Mouse (Mus musculus): ENCODE measurements around the gene Sppl3. TPM values are rescaled to one million over a fixed set of nuclear protein-coding genes. Genes with fewer than 3 reads are reported as not detected.

Gene Sppl3
- total RNA-seq (2023) = 10 to 100 TPM; 65.3 to 67.6 TPM

GRCm38 (mm10) chr5:115010577-115011216, at the start of gene Sppl3:
TSS of gene Sppl3 (plus strand) at chr5:115011137.

DNA sequence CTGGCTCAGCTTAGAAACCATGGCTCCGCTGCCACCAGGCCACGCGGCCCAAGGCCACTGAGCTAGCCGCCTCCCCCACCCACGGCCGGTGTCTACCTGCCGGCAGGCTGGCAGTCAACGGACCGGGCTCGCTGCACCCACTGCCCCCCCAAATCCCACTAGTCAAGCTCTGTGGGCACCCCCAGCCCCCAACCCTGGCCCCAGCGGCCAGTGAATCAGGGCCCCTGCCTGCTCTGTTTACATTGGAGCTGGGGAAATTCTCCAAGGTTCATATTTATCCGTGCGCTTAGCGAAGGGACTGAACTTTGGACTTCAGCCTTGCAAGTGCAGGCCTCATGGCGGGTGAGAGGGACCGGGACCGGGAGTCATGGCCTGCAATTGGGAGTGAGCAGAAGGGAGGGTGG, 40.1 kb upstream of the Sppl3 start, which contains the start of gene Hnf1a:
Gene Hnf1a (minus strand): TSS at position 271 of the 404 bp plus-strand sequence.

DNA sequence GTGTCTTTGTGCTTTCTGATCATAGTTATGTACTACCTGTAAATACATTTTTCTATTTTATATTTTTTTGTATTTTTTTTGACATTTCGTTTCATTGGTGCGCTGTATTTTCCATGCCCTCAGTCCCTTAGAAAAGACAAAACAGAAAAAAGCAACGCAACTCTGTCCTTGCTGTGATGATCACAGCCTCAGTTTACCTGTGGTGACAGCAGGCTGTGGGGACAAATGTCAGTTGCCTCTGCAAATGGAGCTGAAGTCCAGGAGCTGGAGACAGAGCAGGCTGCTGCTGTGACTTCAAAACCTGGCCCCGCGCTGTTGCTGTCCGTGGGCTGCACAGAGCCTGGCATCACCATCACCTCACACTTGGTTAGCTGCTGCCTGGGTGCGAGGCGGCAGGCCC, 87.3 kb downstream of the Sppl3 start, which contains the start of gene Gm10401:
Gene Gm10401 (minus strand): TSS at position 101 of the 400 bp plus-strand sequence.

GRCm38 (mm10) chr5:115118961-115119570, 108.1 kb downstream of the Sppl3 start, which contains the start of gene Acads:
TSS of gene Acads (minus strand) at chr5:115119346.

DNA sequence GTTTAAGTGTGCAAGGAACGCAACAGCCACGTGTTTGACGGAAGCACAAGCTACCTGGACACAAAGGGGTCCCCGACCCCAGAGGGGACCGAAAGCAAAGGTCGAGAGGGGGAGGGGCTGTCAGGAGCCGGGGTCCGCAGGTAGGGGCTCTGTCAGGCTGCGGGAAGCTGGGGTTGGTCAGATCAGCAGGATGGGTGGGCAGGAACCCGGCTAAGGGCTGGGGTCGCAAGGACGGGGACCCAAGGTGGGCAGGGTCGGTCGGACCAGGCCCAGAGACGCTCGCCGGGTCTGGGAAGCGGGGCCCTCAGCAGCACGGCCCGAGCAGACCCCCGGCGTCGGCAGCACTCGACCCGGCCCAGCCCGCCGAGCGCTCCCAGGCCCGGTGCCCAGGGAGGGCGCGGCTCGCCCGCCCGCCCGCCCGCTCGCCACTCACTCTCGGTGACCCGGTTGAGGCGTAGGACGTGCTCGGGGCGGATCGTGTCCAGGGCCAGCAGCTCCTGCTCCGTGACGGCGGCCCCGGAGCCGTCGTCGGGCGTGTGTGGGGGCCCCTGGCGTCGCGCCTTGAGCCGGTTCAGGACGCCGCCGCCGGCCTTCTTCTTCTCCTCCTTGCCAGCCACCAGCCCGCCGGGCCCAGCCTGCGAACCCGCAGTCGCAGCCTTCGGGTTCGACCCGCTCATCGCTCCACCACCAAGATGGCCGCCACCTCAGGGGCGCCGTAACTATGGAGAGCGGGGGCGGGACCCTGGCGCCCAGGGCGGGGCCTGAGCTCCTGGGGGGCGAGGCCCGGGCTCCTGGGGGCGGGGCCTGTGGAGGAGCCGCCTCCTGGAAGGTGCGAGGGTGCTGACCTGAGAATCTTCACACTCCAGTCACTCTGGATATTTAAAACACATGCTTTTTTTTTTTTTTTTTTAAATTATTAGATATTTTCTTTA, 123.6 kb downstream of the Sppl3 start, which contains the start of gene Unc119b:
Gene Unc119b (minus strand): TSS at position 742 of the 932 bp plus-strand sequence.

Other genes starting within 250 kb of the Sppl3 start
- gene Ankrd13a, start 236.5 kb upstream of the Sppl3 start, total RNA-seq (2023) = 100 to 1,000 TPM; 137 to 146 TPM
- 100 to 1,000 TPM; 177 to 195 TPM for gene Git2, start 235.6 kb upstream of the Sppl3 start, total RNA-seq (2023)
- gene 1500011B03Rik, start 187.7 kb upstream of the Sppl3 start, total RNA-seq (2023) = 10 to 100 TPM; 46.8 to 58.9 TPM
- not detected for gene 4930519G04Rik, start 157.5 kb upstream of the Sppl3 start, total RNA-seq (2023)
- not detected for gene Gm9936, start 152.5 kb upstream of the Sppl3 start, total RNA-seq (2023)
- 1 to 10 TPM; 4.9 to 9.6 TPM for gene Oasl2, start 114.2 kb upstream of the Sppl3 start, total RNA-seq (2023)
- gene Oasl1, start 87.9 kb upstream of the Sppl3 start, total RNA-seq (2023) = 1 to 10 TPM; 3.2 TPM
- gene 2210016L21Rik, start 69.0 kb upstream of the Sppl3 start, total RNA-seq (2023) = 10 to 100 TPM; 33.9 to 35.1 TPM
- not detected for gene Hnf1a, start 40.0 kb upstream of the Sppl3 start, total RNA-seq (2023)
- gene Gm10401, start 87.2 kb downstream of the Sppl3 start, total RNA-seq (2023) = not detected
- gene Acads, start 108.2 kb downstream of the Sppl3 start, total RNA-seq (2023) = 10 to 100 TPM; 28.8 to 33.1 TPM
- 10 to 100 TPM; 29.4 to 36.9 TPM for gene Unc119b, start 123.8 kb downstream of the Sppl3 start, total RNA-seq (2023)
- gene Mlec, start 147.0 kb downstream of the Sppl3 start, total RNA-seq (2023) = 10 to 100 TPM; 80.2 to 90.7 TPM
- 1 to 10 TPM in 1 of 2 experiments, not detected in 1; 1.0 TPM for gene Cabp1, start 183.2 kb downstream of the Sppl3 start, total RNA-seq (2023)
- 10 to 100 TPM; 75.4 to 98.4 TPM for gene Pop5, start 224.7 kb downstream of the Sppl3 start, total RNA-seq (2023)

Data from T-cell, adult 66 days (primary cell).